Mouse (Mus musculus) heart, postnatal 10 days (tissue): Measurements from ENCODE around the gene Sim2. TPM values are rescaled to one million over a fixed set of nuclear protein-coding genes. Genes with fewer than 3 reads are reported as not detected.

ENCODE experiments used
- DNase-seq, 2 experiments: peaks; one replicate each; pipeline ENCODE4 v3.0.0; 2021
- intact Hi-C: fragments of 180-260 bp; cut with DNase I; formaldehyde crosslinking; loops from one replicate; pipeline ENCODE4 v1.15.1; 2025
- microRNA-seq, 2 experiments: library from miRNA; unstranded; fragments of <30 nt; microRNA quantifications; one replicate each; pipeline ENCODE4 v1.2.0; 2022
- total RNA-seq, 2 experiments: library from RNA; stranded (reverse); gene quantifications; 2 replicates each; pipeline ENCODE4 v1.2.3; 2021

Sim2 gene
- total RNA-seq, 2 experiments from 2014 or later: not detected

DNA sequence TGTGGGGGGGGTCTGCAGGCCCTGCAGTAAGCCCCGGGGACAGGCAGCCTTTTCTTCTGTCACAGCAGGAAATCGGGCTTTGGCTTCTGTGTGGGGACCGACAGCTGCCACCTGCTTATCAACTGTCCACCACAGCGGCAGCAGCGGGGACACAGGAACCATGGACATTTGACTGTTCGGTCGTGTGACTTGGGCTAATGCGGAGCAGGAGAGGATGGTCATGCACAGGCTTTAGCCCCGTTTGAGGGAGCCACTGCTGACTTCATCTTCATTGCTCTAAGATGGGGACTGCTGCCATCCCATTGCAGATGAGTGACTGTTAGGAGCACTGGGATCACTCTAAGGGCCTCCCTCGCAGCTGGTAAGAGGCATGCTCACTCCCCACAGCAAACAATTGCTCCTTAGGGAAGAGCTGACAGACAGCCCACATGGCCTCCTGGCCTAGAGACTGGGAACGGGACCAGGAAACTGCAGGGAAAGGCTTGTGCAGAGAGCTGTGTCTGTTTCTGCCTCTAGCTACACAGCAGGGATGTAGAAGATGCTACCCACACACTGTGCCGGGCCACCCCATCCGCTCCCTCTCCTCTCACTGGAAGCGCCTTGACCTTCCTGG is 70.4 kb downstream of the Sim2 start:
- DNase-seq: peak; percentile 57
- intact Hi-C loops: no loop called here

DNA sequence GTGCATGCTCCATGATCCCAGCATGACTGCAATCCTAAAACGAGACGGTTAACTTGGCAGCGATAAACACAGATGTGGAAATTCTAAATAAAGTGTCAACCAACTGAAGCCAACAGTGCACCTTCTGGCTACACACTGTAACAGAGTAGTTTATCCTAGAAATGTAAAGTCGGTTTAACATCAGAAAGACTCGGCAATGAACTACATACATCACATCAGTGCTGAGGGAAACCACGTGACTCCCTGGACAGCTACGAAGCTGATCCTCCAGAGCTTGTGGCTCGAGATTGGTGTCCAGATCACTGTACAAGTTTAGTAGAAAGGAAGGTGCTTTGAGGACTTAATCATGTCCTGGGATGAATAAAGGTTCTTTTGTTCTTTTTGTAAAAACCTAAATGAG is 73.1 kb downstream of the Sim2 start:
- no peak for DNase-seq
- intact Hi-C loops: no loop called here

DNA sequence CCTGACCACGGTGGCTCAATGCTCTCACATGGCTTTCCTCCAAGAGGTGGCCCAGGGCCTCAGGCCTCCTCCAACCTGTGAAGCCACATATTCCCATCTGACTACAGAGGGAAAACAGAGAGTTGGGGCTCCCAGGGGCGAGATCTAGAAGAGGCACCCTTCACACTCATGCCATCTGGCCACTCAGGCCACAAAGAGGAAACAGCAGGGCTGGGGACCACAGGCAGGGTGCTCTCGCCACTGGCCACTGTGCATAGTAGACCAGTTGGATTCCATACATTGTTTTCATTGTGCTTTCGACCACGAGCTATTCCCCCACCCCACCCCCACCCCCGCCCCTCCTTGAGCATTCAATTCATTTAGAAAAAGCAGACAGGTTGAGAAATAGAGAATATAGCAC is 77.3 kb downstream of the Sim2 start:
- no peak for DNase-seq
- intact Hi-C loops: no loop called here

DNA sequence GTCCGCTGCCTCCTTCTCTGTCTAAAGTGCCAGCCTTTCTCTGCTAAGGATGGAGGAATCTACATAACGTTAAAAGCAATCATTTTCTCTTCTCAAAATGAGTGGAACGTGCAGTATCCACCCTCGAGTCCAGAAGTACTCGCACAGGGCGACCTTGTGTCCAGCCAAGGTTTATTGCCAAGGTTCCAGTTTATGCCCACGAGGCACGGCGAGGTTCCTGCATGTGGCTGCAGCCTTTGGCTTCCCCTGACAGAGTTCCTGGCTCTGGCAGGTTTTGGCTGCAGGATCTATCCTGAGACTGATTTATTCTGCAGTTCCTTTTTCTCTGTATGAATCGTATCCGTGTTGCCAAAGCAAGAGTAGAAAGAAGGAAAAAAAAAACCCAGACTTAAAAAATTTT is 78.3 kb downstream of the Sim2 start:
- DNase-seq: no peak
- intact Hi-C loops: no loop called here

DNA sequence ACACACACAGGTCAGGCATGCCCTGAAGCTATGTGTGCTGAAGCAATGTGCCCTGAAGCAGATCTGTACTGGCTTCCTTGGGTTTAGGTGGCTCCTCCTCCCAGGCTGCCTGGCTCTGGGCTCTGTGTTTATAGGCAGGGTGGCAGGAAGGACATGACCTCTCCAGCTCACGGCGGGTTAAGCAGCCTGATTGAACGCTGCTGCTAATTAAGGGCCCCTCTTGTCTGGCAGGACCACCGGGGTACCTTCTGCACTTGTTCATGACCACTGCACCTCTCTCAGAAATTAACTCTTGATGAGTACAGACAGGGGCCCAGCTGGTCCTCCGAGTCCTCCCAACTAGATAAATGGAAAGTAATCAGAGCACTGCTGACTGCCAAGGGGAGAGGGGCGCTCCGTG is 79.5 kb downstream of the Sim2 start:
- intact Hi-C loops: no loop called here
- no peak for DNase-seq

DNA sequence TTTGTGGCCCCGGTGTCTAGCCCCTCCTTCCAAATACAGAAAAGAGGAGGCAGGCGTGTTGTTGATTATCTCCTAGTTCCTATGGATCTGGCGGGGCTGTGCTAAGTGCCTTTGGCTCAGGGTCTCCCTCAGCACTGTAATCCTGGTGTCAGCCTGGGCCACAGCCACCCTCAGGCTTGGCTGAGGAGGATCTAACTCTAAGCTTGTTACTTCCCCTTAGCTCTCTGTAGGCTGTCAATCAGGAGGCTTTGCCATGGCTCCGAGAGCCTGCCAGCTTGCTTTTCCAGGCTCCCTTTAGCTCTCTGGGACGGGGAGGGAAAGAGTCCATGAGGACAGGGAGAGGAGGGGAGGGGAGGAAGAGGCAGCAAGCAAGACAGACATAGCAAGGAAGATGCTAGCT is 80.2 kb downstream of the Sim2 start:
- intact Hi-C loops: no loop called here
- DNase-seq: peak in 1 of 2 experiments; percentile 13

DNA sequence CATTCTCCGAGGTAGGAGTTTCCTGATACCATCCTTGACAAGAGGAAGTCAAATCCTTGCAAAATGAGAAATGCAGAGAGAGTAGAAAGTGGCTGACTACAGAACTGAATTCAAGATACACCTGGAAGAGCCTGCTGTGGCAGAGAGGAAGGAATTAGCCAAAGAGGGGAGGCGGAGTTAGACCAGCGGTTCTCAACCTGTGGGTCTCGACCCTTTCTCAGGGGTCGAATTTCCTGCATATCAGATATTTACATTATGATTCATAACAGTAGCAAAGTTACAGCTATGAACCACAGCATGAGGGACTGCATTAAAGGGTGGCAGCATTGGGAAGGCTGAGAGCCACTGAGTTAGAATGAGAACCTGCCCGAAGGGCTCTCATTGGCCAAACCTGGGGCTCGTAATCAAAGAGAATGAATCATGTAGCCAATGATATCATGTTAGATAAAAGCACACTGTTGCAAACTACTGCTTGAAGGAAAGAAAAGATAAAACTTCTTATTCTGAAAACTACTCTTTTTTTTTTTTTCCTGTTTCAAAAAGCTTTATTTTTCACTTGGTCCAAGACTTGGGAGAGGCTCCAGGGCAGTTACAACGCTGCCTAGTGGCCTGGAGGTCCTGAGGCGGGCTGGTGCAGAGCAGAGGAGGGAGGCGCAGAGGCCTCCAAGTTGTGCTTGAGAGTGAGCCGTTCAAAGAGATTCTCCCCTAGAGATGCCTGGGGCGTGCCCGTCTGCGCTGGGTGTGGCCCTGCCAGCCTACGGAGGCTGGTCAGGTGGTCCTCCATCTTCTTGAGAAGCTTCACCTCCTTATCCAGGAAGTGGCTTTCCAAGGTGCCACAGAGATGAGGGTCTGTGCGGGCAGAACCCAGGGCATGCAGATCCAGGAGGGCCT is 84.2 kb downstream of the Sim2 start:
- intact Hi-C loops: no loop called here
- DNase-seq: no peak

DNA sequence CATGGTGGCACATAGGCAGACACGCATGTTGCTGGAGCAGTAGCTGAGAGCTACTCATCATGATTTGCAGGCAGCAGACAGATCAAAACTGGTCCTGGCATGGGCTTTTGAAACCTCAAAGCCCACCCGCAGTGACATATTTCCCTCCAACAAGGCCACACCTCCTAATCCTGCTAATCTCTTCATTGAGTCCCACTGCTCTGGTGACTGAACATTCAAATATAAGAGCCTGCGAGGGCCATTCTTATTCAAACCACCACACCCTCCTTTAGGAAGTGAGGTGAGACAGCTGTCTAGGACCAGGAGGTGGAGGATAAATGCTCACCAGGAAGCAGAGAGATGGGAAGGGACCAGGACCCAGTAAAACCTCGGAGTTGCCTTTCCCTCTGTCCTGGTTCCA is 85.5 kb downstream of the Sim2 start:
- intact Hi-C loops: no loop called here
- no peak for DNase-seq

DNA sequence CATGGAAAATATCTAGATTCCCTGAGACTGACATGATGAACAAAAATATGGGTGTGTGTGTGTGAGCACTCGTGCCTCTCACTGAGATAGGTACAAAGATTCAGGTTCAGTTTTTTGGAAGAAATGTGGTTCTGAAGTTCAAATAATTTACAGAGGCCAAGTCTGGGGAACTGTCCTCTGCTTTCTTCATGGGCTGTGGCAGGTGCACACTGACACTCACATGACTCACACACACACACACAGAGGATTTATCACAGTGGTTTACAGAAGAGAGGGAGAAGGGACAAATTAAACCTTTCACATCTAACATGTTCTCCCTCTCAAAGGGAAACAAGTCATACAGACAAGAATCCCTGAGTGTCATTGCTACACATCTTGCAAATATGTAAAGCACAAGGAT is 88.6 kb downstream of the Sim2 start:
- intact Hi-C loops: no loop called here
- no peak for DNase-seq

DNA sequence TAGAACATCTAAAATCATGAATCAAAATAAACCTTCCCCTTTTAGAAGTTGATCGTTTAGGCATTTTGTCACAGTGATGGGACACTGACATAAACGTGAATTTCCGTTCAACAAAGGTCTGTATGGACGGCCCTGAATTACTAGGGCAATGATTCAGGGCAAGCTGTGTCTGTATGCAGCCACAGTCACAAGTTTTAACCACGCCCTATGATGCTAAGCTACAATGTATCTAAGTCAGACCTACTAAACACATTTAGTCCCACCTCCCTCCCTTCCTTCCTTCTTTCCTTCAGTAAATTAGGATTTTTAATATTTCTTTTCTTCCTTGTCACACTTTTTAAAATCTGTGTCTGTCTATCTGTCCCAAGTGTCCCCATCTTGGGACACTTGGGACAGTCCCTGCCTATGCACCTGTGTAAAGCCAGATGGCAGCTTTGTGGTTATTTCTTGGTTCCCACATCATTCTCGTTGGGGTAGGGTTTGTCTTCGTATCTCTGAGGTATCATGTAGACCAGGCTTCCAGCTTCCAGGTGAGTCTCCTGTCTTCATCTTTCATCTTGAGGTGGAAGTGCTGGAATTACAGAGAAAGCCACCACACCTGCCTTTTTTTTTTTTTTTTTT is 90.7 kb downstream of the Sim2 start:
- no peak for DNase-seq
- intact Hi-C loops: no loop called here

Small RNA genes lying within 50 kb of the gene (microRNA-seq; reads per million reads assigned to microRNA genes)
- gene Gm23062: 0 reads per million in 2 experiments

Other genes starting within 250 kb of the Sim2 start
- 1 to 10 TPM; 7.8 to 8.1 TPM for gene Chaf1b, start 201.0 kb upstream of the Sim2 start, total RNA-seq
- not detected for gene Cldn14, start 76.1 kb upstream of the Sim2 start, total RNA-seq
- gene Hlcs, start 228.6 kb downstream of the Sim2 start, total RNA-seq: 1 to 10 TPM; 6.9 to 7.5 TPM
- 1 to 10 TPM; 4.7 to 5.1 TPM for gene Ripply3, start 243.5 kb downstream of the Sim2 start, total RNA-seq